Mouse (Mus musculus): ENCODE data around the gene Hist1h2af.

The Hist1h2af gene

GRCm38 (mm10) chr13:23515826-23516620, 17.7 kb upstream of the Hist1h2af start:
- DNase-seq = no peak

GRCm38 (mm10) chr13:23516822-23517602, 16.7 kb upstream of the Hist1h2af start:
- peak; percentile 79 for DNase-seq

- peak; percentile 89 for DNase-seq
Measured at GRCm38 (mm10) chr13:23517603-23518294, 16.0 kb upstream of the Hist1h2af start.

- DNase-seq = no peak
Measured at GRCm38 (mm10) chr13:23518295-23518603, 15.5 kb upstream of the Hist1h2af start.

GRCm38 (mm10) chr13:23518885-23519284, 14.8 kb upstream of the Hist1h2af start:
- peak; percentile 62 for DNase-seq

GRCm38 (mm10) chr13:23519416-23519815, 14.3 kb upstream of the Hist1h2af start:
- DNase-seq = peak; percentile 65

GRCm38 (mm10) chr13:23521703-23522102, 12.0 kb upstream of the Hist1h2af start:
- DNase-seq = peak; percentile 62

- no peak for DNase-seq
Measured at GRCm38 (mm10) chr13:23523976-23524375, 9.7 kb upstream of the Hist1h2af start.

- peak; percentile 82 for DNase-seq
Measured at GRCm38 (mm10) chr13:23524654-23525053, 9.1 kb upstream of the Hist1h2af start.

- no peak for DNase-seq
Measured at GRCm38 (mm10) chr13:23525901-23526300, 7.8 kb upstream of the Hist1h2af start.

- DNase-seq = peak; percentile 95
Measured at GRCm38 (mm10) chr13:23526312-23526711, 7.4 kb upstream of the Hist1h2af start.

GRCm38 (mm10) chr13:23529005-23529404, 4.7 kb upstream of the Hist1h2af start:
- DNase-seq = no peak

GRCm38 (mm10) chr13:23529480-23530165, 4.1 kb upstream of the Hist1h2af start:
- no peak for DNase-seq

- peak; percentile 60 for DNase-seq
Measured at GRCm38 (mm10) chr13:23530181-23530900, 3.4 kb upstream of the Hist1h2af start.

GRCm38 (mm10) chr13:23530901-23531875, 2.5 kb upstream of the Hist1h2af start, which contains the start of gene Hist1h4h:
Hist1h4h (plus strand) TSS chr13:23531050.
- peak; percentile 88 for DNase-seq

GRCm38 (mm10) chr13:23532262-23533075, 1.2 kb upstream of the Hist1h2af start:
- no peak for DNase-seq

- DNase-seq = no peak
Measured at GRCm38 (mm10) chr13:23534368-23535131, 844 bp downstream of the Hist1h2af start.

- DNase-seq = peak; percentile 87
Measured at GRCm38 (mm10) chr13:23535137-23536075, 1.7 kb downstream of the Hist1h2af start, which contains the start of gene Hist1h3g. Hist1h3g (plus strand) TSS chr13:23535422.

All from right cerebral cortex, postnatal 4 days (tissue).